Mouse (Mus musculus): ENCODE results near the gene 6030468B19Rik. TPM values are rescaled to one million over a fixed set of nuclear protein-coding genes. Genes with fewer than 3 reads are reported as not detected.
"Not testable (repeated sequence)": the region's sequence is repeated elsewhere in the genome, so short reads cannot be mapped to it uniquely, and the experiment has no call there.

The 6030468B19Rik gene
- polyA plus RNA-seq, 1 experiment from 2014 or later: not detected

GRCm38 (mm10) chr11:117825333-117826101 is 28.1 kb downstream of the 6030468B19Rik start, which contains the start of the genes Afmid and Tk1:
Afmid (plus strand) TSS chr11:117825924.
Tk1 (minus strand) TSS chr11:117826092.
- Histone ChIP-seq H3K4me1 (peaks cover 60% of the 10 kb centered on the region), H3K27me3 (replicated peaks) (no peaks in the 10 kb centered on the region), H3K4me2 (peak within 1 kb of the TSS; percentile 91), H3K4me3 (replicated peaks) (peak within 1 kb of the TSS; percentile 45), H3K36me3 (no peaks in the 10 kb centered on the region), H3K27ac (replicated peaks) (peak within 1 kb of the TSS; percentile 71), H3K9me3 (replicated peaks) (no peaks in the 10 kb centered on the region), H3K9ac (replicated peaks) (peak within 1 kb of the TSS; percentile 58)
- WGBS: under 1% methylated on average over 34 of the region's 34 CpGs
- ATAC-seq (ENCODE audit: low FRiP score): peak; percentile 69

DNA sequence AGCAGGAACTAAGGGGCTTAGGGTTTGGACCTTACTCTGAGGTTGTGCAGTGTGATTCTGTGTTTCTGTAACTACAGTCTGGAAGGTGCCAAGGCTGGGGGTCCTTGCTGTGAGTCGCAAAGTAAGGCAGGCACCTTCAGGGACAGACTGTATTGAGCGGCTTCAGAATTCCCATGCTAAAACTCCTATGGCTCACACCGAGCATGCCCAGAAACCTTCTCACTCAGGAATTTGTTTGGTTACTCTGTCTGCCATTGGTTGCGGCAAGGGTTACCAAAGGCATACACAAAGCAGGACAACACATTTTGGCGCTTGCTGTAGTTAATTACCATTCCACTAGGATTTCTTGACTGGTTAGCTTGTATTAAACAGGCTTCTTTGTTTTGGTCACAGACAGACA is 28.7 kb downstream of the 6030468B19Rik start:
- 0 out of 2 replicates have a peak, but pooled peaks have one; percentile 30 for ATAC-seq (ENCODE audit: low FRiP score)
- WGBS: 12% methylated on average over 5 of the region's 5 CpGs

GRCm38 (mm10) chr11:117826916-117827315 is 29.5 kb downstream of the 6030468B19Rik start:
- 75% methylated on average over 8 of the region's 8 CpGs for WGBS

More for the DNA sequence above, 28.7 kb downstream of the 6030468B19Rik start:
- Histone ChIP-seq H3K9me3 (replicated peaks) (no peaks in the 10 kb centered on the region), H3K27ac (replicated peaks) (peak overlapping the region; percentile 71), H3K4me2 (peak overlapping the region; percentile 91), H3K9ac (replicated peaks) (peak overlapping the region; percentile 58), H3K4me3 (replicated peaks) (peak overlapping the region; percentile 45), H3K27me3 (replicated peaks) (no peaks in the 10 kb centered on the region), H3K36me3 (no peaks in the 10 kb centered on the region), H3K4me1 (peaks cover 61% of the 10 kb centered on the region)

GRCm38 (mm10) chr11:117827386-117827785 is 29.9 kb downstream of the 6030468B19Rik start:
- H3K4me3 ChIP-seq (replicated peaks): no peak overlapping the region
- WGBS: 64% methylated on average over 3 of the region's 3 CpGs
- no peak overlapping the region for H3K27ac ChIP-seq (replicated peaks)
- H3K36me3 ChIP-seq: no peaks in the 10 kb centered on the region
- H3K4me2 ChIP-seq: no peak overlapping the region
- no peak overlapping the region for H3K9ac ChIP-seq (replicated peaks)
- peaks cover 68% of the 10 kb centered on the region for H3K4me1 ChIP-seq
- no peaks in the 10 kb centered on the region for H3K27me3 ChIP-seq (replicated peaks)
- no peak for ATAC-seq (ENCODE audit: low FRiP score)
- no peaks in the 10 kb centered on the region for H3K9me3 ChIP-seq (replicated peaks)

More at GRCm38 (mm10) chr11:117826916-117827315, 29.5 kb downstream of the 6030468B19Rik start:
- H3K4me2 ChIP-seq: no peak overlapping the region
- no peaks in the 10 kb centered on the region for H3K36me3 ChIP-seq
- no peaks in the 10 kb centered on the region for H3K9me3 ChIP-seq (replicated peaks)
- ATAC-seq (ENCODE audit: low FRiP score): no peak
- H3K9ac ChIP-seq (replicated peaks): no peak overlapping the region
- H3K27me3 ChIP-seq (replicated peaks): no peaks in the 10 kb centered on the region
- H3K4me3 ChIP-seq (replicated peaks): no peak overlapping the region
- peaks cover 63% of the 10 kb centered on the region for H3K4me1 ChIP-seq
- no peak overlapping the region for H3K27ac ChIP-seq (replicated peaks)

DNA sequence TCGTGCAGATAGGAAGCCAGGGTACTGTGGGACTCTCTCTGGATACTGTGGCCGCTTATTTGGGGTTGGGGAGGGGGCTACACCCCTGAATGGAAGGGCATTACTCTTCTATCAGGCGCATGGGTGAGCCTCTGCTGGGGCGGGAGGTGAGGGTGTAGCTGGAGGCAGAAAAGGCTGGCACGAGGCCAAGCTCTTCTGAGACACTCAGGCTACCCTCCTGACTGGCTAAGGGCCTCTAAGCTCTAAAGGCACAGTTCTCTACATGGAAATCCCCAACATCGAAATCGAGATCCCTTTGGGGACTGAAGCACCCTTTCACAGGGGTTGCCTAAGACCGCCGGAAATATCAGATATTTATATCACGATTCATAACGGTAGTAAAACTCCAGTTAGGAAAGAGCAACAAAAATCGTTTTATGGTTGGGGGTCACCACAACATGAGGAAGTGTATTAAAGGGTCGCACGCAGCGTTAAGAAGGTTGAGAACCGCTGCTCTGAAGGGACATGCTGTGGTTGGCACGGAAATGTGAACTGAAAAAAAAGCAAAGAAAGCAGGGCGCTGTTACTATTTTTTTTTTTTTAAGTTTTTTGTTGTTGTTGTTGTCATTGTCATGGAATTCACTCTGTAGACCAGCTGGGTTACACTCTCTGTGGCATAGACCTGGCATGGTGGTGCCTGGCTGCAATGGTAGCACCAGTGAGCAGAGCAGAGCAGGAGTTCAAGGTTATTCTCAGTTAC is 30.9 kb downstream of the 6030468B19Rik start:
- Histone ChIP-seq H3K9ac (replicated peaks) (no peak overlapping the region), H3K4me3 (replicated peaks) (no peak overlapping the region), H3K4me1 (peaks cover 64% of the 10 kb centered on the region), H3K9me3 (replicated peaks) (no peaks in the 10 kb centered on the region), H3K36me3 (no peaks in the 10 kb centered on the region), H3K4me2 (no peak overlapping the region), H3K27me3 (replicated peaks) (no peaks in the 10 kb centered on the region), H3K27ac (replicated peaks) (peak overlapping the region; percentile 64)
- 75% methylated on average over 18 of the region's 18 CpGs for WGBS
- no peak for ATAC-seq (ENCODE audit: low FRiP score)

- whole genome bisulfite sequencing: 62% methylated on average over 9 of the region's 9 CpGs
- no peak for ATAC-seq (ENCODE audit: low FRiP score)
Measured at GRCm38 (mm10) chr11:117828888-117829604, 31.6 kb downstream of the 6030468B19Rik start.

GRCm38 (mm10) chr11:117829671-117830215 is 32.3 kb downstream of the 6030468B19Rik start:
- H3K36me3 ChIP-seq: no peaks in the 10 kb centered on the region
- H3K9ac ChIP-seq (replicated peaks): no peak overlapping the region
- no peak overlapping the region for H3K4me3 ChIP-seq (replicated peaks)
- H3K27me3 ChIP-seq (replicated peaks): no peaks in the 10 kb centered on the region
- no peak overlapping the region for H3K27ac ChIP-seq (replicated peaks)
- H3K4me1 ChIP-seq: peaks cover 54% of the 10 kb centered on the region
- ATAC-seq (ENCODE audit: low FRiP score): no peak
- no peaks in the 10 kb centered on the region for H3K9me3 ChIP-seq (replicated peaks)
- no peak overlapping the region for H3K4me2 ChIP-seq
- 87% methylated on average over 2 of the region's 2 CpGs for WGBS

More at GRCm38 (mm10) chr11:117828888-117829604, 31.6 kb downstream of the 6030468B19Rik start:
- Histone ChIP-seq H3K4me3 (replicated peaks) (no peak overlapping the region), H3K4me1 (peaks cover 60% of the 10 kb centered on the region), H3K9ac (replicated peaks) (no peak overlapping the region), H3K9me3 (replicated peaks) (no peaks in the 10 kb centered on the region), H3K27ac (replicated peaks) (peak overlapping the region; percentile 64), H3K27me3 (replicated peaks) (no peaks in the 10 kb centered on the region), H3K36me3 (no peaks in the 10 kb centered on the region), H3K4me2 (no peak overlapping the region)

DNA sequence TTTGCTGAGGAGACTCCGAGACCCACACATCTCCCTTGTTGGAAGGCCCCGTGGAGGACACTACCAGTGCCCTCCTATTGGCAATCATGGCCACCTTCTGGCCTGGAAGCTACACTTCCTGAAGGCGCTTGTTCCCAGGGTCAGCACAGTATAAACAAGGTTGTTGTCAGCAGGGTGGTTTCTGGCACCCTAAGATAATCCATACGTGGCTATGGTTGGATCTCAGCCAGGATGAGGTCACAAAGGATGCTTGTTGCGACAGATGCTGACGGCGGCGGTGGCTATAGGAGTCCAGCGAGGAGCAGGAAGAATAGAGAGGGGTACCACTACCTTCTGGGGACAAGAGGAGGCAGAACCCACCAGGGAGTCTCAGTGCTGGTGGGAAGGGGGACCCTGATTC is 32.9 kb downstream of the 6030468B19Rik start:
- no peaks in the 10 kb centered on the region for H3K36me3 ChIP-seq
- no peaks in the 10 kb centered on the region for H3K27me3 ChIP-seq (replicated peaks)
- ATAC-seq (ENCODE audit: low FRiP score): no peak
- 68% methylated on average over 9 of the region's 9 CpGs for WGBS
- H3K9me3 ChIP-seq (replicated peaks): no peaks in the 10 kb centered on the region
- H3K4me1 ChIP-seq: peaks cover 47% of the 10 kb centered on the region
- H3K4me2 ChIP-seq: no peak overlapping the region
- H3K4me3 ChIP-seq (replicated peaks): no peak overlapping the region
- no peak overlapping the region for H3K27ac ChIP-seq (replicated peaks)
- H3K9ac ChIP-seq (replicated peaks): no peak overlapping the region

GRCm38 (mm10) chr11:117832086-117832969 is 34.9 kb downstream of the 6030468B19Rik start:
- peaks cover 35% of the 10 kb centered on the region for H3K4me1 ChIP-seq
- 17% methylated on average over 28 of the region's 28 CpGs for WGBS
- H3K4me2 ChIP-seq: peak overlapping the region; percentile 60
- peak overlapping the region; percentile 41 for H3K4me3 ChIP-seq (replicated peaks)
- H3K9me3 ChIP-seq (replicated peaks): no peaks in the 10 kb centered on the region
- peak overlapping the region; percentile 71 for H3K27ac ChIP-seq (replicated peaks)
- ATAC-seq (ENCODE audit: low FRiP score): peak; percentile 81
- no peak overlapping the region; the same call in 1 of the 2 replicates for H3K9ac ChIP-seq (replicated peaks)
- H3K36me3 ChIP-seq: no peaks in the 10 kb centered on the region
- no peaks in the 10 kb centered on the region for H3K27me3 ChIP-seq (replicated peaks)

GRCm38 (mm10) chr11:117833509-117833908 is 36.0 kb downstream of the 6030468B19Rik start:
- WGBS: 91% methylated on average over 4 of the region's 6 CpGs
- ATAC-seq (ENCODE audit: low FRiP score): not testable (repeated sequence)

More at GRCm38 (mm10) chr11:117833509-117833908, 36.0 kb downstream of the 6030468B19Rik start:
- H3K4me3 ChIP-seq (replicated peaks); H3K4me2 ChIP-seq; H3K27me3 ChIP-seq (replicated peaks); H3K36me3 ChIP-seq; H3K9me3 ChIP-seq (replicated peaks); H3K27ac ChIP-seq (replicated peaks); H3K9ac ChIP-seq (replicated peaks): not testable (repeated sequence)
- peaks cover 26% of the 10 kb centered on the region for H3K4me1 ChIP-seq

Data from neural tube, embryonic 15.5 days (tissue).